Mouse (Mus musculus) forebrain, embryonic 13.5 days (tissue): ENCODE measurements around the gene Plpp3. TPM values are rescaled to one million over a fixed set of nuclear protein-coding genes. Genes with fewer than 3 reads are reported as not detected.
A peak's percentile ranks its signal among the peaks of the same experiment; 100 is the strongest.

Experiments
- ATAC-seq: fragments of 200-750 bp; cut with Nextera tagmentation; 2 replicates; pipeline ENCODE4 v1.8.0; 2017
- H3K27ac ChIP-seq: fragments of 300-500 bp; sonication (generic); 2 replicates; pipeline ENCODE4 v1.5.1; 2015; ENCODE audit warnings: inconsistent platforms, mild to moderate bottlenecking, moderate library complexity
- H3K27me3 ChIP-seq: fragments of 300-500 bp; sonication (generic); 2 replicates; pipeline ENCODE4 v1.6.1; 2015; ENCODE audit warnings: mild to moderate bottlenecking, inconsistent platforms
- H3K36me3 ChIP-seq: fragments of 300-500 bp; sonication (generic); 2 replicates; pipeline ENCODE4 v1.6.1; 2015; ENCODE audit warnings: mild to moderate bottlenecking, inconsistent platforms; ENCODE audit not compliant: poor library complexity, severe bottlenecking
- H3K4me1 ChIP-seq: fragments of 300-500 bp; sonication (generic); 2 replicates; pipeline ENCODE4 v1.6.1; 2015; ENCODE audit warnings: inconsistent platforms
- H3K4me2 ChIP-seq: fragments of 300-500 bp; sonication (generic); 2 replicates; pipeline ENCODE4 v1.6.1; 2015; ENCODE audit warnings: inconsistent platforms, mild to moderate bottlenecking, moderate library complexity
- H3K4me3 ChIP-seq: fragments of 300-500 bp; sonication (generic); 2 replicates; pipeline ENCODE4 v1.5.1; 2015; ENCODE audit warnings: mild to moderate bottlenecking, inconsistent platforms
- H3K9ac ChIP-seq: fragments of 300-500 bp; sonication (generic); 2 replicates; pipeline ENCODE4 v1.6.1; 2015; ENCODE audit warnings: mild to moderate bottlenecking, inconsistent platforms
- H3K9me3 ChIP-seq: fragments of 300-500 bp; sonication (generic); replicated peaks from 2 replicates; pipeline ENCODE4 v1.6.1; 2016; ENCODE audit warnings: inconsistent platforms
- WGBS: fragments of 180-500 bp; shearing (Covaris S2); methylation state at CpG from one replicate; pipeline ENCODE4 v1.1.7; 2015; 5-methylcytosine and 5-hydroxymethylcytosine counted together
- polyA plus RNA-seq: library from polyadenylated mRNA; unstranded; fragments of >200 nt; fragmentation: Nextera tagmentation; extraction: Ambion mirVana; gene quantifications from 2 replicates; pipeline ENCODE4 v1.2.1, GENCODE M21; 2015

Gene Plpp3
- polyA plus RNA-seq, 1 experiment from 2014 or later: 87.9 TPM

DNA sequence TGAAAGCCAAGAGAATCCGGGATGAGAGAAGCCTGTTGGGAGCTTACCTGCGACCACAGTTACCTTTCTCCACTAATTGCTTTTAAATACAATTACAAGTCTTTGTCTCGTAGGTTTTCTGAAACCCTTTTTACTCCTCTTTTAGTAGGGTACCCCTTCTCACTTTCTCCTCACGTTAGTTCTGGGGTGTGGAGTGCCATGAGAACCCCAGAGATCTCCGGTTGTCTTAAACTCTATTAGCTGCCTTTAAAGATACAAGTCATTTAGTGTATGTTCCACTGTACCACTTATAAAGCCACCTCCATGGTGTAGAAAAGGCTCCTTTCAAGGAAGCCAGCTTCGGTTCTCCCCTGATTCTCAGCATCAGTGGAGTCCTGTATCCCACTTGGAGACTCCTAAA is 3.3 kb downstream of the Plpp3 start:
- no peak for ATAC-seq
- peak overlapping the region; percentile 89 for H3K4me3 ChIP-seq
- H3K9me3 ChIP-seq: no peaks in the 10 kb centered on the region
- peaks cover 70% of the 10 kb centered on the region for H3K4me1 ChIP-seq
- peak overlapping the region; percentile 97 for H3K9ac ChIP-seq
- H3K27me3 ChIP-seq: no peaks in the 10 kb centered on the region
- H3K27ac ChIP-seq: no peak overlapping the region
- H3K4me2 ChIP-seq: peak overlapping the region; percentile 80
- H3K36me3 ChIP-seq: peaks cover 10% of the 10 kb centered on the region; the same call in 1 of the 2 replicates
- WGBS: 53% methylated on average over 6 of the region's 6 CpGs

DNA sequence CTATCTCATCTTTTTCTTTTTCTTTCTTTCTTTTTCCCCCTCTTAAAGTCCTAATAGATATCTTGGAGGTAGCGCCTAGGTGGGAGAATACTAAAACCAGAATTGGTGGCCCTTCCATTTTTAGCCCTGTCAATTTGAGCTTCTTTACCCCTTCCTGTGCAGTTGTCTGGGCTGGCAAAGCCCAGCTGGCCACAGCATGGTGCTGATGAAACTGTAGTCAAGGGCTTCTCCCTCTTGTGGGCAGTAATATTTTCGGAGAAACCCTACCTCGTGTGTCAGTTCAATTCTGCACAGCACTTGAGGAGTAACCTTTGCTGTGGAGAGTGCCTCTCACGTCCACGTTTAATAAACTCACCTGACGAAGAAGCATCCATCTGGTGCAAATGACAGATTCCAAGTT is 4.9 kb downstream of the Plpp3 start:
- H3K36me3 ChIP-seq: peaks cover 10% of the 10 kb centered on the region; the same call in 1 of the 2 replicates
- no peak overlapping the region; the same call in 1 of the 2 replicates for H3K4me3 ChIP-seq
- H3K9ac ChIP-seq: no peak overlapping the region
- peaks cover 72% of the 10 kb centered on the region for H3K4me1 ChIP-seq
- H3K9me3 ChIP-seq: no peaks in the 10 kb centered on the region
- no peak for ATAC-seq
- peak overlapping the region; percentile 80 for H3K4me2 ChIP-seq
- H3K27me3 ChIP-seq: no peaks in the 10 kb centered on the region
- peak overlapping the region; percentile 17; the same call in 1 of the 2 replicates for H3K27ac ChIP-seq
- WGBS: 59% methylated on average over 6 of the region's 6 CpGs

DNA sequence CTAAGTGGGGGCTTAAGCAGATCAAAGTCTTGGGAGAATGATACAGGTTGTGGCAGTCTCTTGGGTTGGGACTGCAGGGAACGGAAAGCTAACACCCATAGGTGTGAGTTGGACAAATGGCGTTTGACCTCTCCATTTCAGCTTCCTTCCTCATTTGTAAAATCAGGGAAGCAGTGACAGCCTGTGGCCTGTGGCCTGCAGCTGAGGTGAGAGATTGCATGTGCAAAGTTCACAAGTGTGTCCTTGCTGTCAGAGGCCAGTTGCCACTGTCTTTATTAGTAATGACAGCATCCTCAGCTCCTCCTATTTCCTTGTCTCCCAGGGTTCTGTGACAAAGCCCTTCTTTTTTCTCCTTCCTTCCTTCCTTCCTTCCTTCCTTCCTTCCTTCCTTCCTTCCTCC is 5.5 kb downstream of the Plpp3 start:
- H3K27ac ChIP-seq: no peak overlapping the region
- H3K27me3 ChIP-seq: no peaks in the 10 kb centered on the region
- H3K4me3 ChIP-seq: no peak overlapping the region
- H3K9me3 ChIP-seq: no peaks in the 10 kb centered on the region
- no peak overlapping the region for H3K9ac ChIP-seq
- H3K4me2 ChIP-seq: peak overlapping the region; percentile 80
- WGBS: 72% methylated on average over 2 of the region's 2 CpGs
- peaks cover 78% of the 10 kb centered on the region for H3K4me1 ChIP-seq
- H3K36me3 ChIP-seq: peaks cover 10% of the 10 kb centered on the region; the same call in 1 of the 2 replicates
- no peak for ATAC-seq

- H3K27me3 ChIP-seq: no peaks in the 10 kb centered on the region
- H3K4me1 ChIP-seq: peaks cover 84% of the 10 kb centered on the region
- WGBS: 84% methylated on average over 4 of the region's 4 CpGs
- H3K4me2 ChIP-seq: 0 out of 2 replicates have a peak overlapping the region, but pooled peaks have one; percentile 14
- peak overlapping the region; percentile 25; the same call in 1 of the 2 replicates for H3K27ac ChIP-seq
- H3K9ac ChIP-seq: no peak overlapping the region
- ATAC-seq: no peak
- H3K4me3 ChIP-seq: no peak overlapping the region
- H3K9me3 ChIP-seq: no peaks in the 10 kb centered on the region
- peaks cover 10% of the 10 kb centered on the region; the same call in 1 of the 2 replicates for H3K36me3 ChIP-seq
These were observed 6.8 kb downstream of the Plpp3 start for GRCm38 (mm10) chr4:105163981-105164411.

GRCm38 (mm10) chr4:105164952-105165351 is 7.8 kb downstream of the Plpp3 start:
- Histone ChIP-seq H3K27ac (no peak overlapping the region; the same call in 1 of the 2 replicates), H3K4me1 (peaks cover 84% of the 10 kb centered on the region), H3K4me3 (no peak overlapping the region), H3K27me3 (no peaks in the 10 kb centered on the region), H3K4me2 (peak overlapping the region; percentile 18; the same call in 1 of the 2 replicates), H3K9me3 (no peaks in the 10 kb centered on the region), H3K9ac (no peak overlapping the region), H3K36me3 (peaks cover 10% of the 10 kb centered on the region; the same call in 1 of the 2 replicates)
- ATAC-seq: no peak
- 77% methylated on average over 6 of the region's 6 CpGs for WGBS

GRCm38 (mm10) chr4:105169093-105169571 is 12.0 kb downstream of the Plpp3 start:
- Histone ChIP-seq H3K27me3 (no peaks in the 10 kb centered on the region), H3K9ac (0 out of 2 replicates have a peak overlapping the region, but pooled peaks have one; percentile 45), H3K4me2 (peak overlapping the region; percentile 53), H3K9me3 (no peaks in the 10 kb centered on the region), H3K4me1 (peaks cover 65% of the 10 kb centered on the region), H3K36me3 (peaks cover 11% of the 10 kb centered on the region), H3K27ac (peak overlapping the region; percentile 94), H3K4me3 (0 out of 2 replicates have a peak overlapping the region, but pooled peaks have one; percentile 1)
- ATAC-seq: no peak
- 7% methylated on average over 7 of the region's 7 CpGs for WGBS

- H3K9ac ChIP-seq: peak overlapping the region; percentile 45; the same call in 1 of the 2 replicates
- ATAC-seq: peak; percentile 73
- H3K27ac ChIP-seq: peak overlapping the region; percentile 94
- H3K9me3 ChIP-seq: no peaks in the 10 kb centered on the region
- H3K4me2 ChIP-seq: peak overlapping the region; percentile 53
- peaks cover 66% of the 10 kb centered on the region for H3K4me1 ChIP-seq
- H3K4me3 ChIP-seq: 0 out of 2 replicates have a peak overlapping the region, but pooled peaks have one; percentile 9
- H3K36me3 ChIP-seq: peaks cover 13% of the 10 kb centered on the region
- H3K27me3 ChIP-seq: no peaks in the 10 kb centered on the region
- WGBS: 10% methylated on average over 16 of the region's 16 CpGs
These were observed 13.0 kb downstream of the Plpp3 start for GRCm38 (mm10) chr4:105169826-105170810.

DNA sequence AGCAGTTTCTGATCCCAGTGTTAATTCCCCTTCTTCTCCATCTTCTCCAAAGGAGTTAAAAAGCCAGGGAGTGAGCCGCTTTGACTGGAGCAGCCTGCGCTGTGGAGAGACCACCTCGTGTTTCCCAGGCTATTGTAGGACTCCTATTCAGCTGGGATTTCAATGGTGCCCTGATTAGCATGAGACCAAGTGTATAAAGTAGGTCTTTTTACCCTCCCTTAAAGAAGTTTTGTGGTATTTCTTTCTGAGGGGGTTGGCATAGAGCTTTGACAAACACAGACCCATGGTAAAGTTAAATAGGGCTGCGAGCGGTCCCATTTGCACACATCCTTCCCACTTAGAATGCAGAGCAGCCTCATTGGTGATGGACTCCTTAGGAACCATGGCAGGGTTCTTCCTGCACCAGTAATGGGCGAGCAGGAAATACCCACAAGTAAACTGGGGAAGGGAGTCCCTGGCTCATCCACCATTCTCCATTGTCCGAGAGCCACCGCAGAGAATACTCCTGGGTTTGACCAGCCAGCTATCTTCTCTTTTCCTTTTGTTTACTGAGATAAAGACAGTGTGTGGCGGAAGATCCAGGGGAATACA is 13.8 kb downstream of the Plpp3 start:
- Histone ChIP-seq H3K9me3 (no peaks in the 10 kb centered on the region), H3K27me3 (no peaks in the 10 kb centered on the region), H3K9ac (no peak overlapping the region), H3K4me1 (peaks cover 68% of the 10 kb centered on the region), H3K4me3 (peak overlapping the region; percentile 10), H3K4me2 (peak overlapping the region; percentile 53), H3K27ac (peak overlapping the region; percentile 94), H3K36me3 (peaks cover 13% of the 10 kb centered on the region)
- peak; percentile 88 for ATAC-seq
- 3% methylated on average over 9 of the region's 9 CpGs for WGBS

- peak overlapping the region; percentile 10 for H3K4me3 ChIP-seq
- 29% methylated on average over 3 of the region's 3 CpGs for WGBS
- peak overlapping the region; percentile 53 for H3K4me2 ChIP-seq
- peaks cover 14% of the 10 kb centered on the region for H3K36me3 ChIP-seq
- H3K9me3 ChIP-seq: no peaks in the 10 kb centered on the region
- H3K27ac ChIP-seq: peak overlapping the region; percentile 94
- ATAC-seq: no peak
- H3K27me3 ChIP-seq: no peaks in the 10 kb centered on the region
- peaks cover 74% of the 10 kb centered on the region for H3K4me1 ChIP-seq
- no peak overlapping the region for H3K9ac ChIP-seq
These were observed 14.3 kb downstream of the Plpp3 start for GRCm38 (mm10) chr4:105171432-105171831.

GRCm38 (mm10) chr4:105174778-105175177 is 17.6 kb downstream of the Plpp3 start:
- Histone ChIP-seq H3K36me3 (peaks cover 20% of the 10 kb centered on the region), H3K4me3 (no peak overlapping the region), H3K27ac (peak overlapping the region; percentile 91), H3K9me3 (no peaks in the 10 kb centered on the region), H3K27me3 (no peaks in the 10 kb centered on the region), H3K4me1 (peaks cover 76% of the 10 kb centered on the region), H3K9ac (no peak overlapping the region), H3K4me2 (0 out of 2 replicates have a peak overlapping the region, but pooled peaks have one; percentile 5)
- ATAC-seq: no peak
- 63% methylated on average over 4 of the region's 4 CpGs for WGBS

- Histone ChIP-seq H3K9ac (peak overlapping the region; percentile 45), H3K9me3 (no peaks in the 10 kb centered on the region), H3K4me3 (no peak overlapping the region), H3K4me1 (peaks cover 76% of the 10 kb centered on the region), H3K4me2 (peak overlapping the region; percentile 25), H3K36me3 (peaks cover 20% of the 10 kb centered on the region), H3K27ac (peak overlapping the region; percentile 91), H3K27me3 (no peaks in the 10 kb centered on the region)
- WGBS: 33% methylated on average over 16 of the region's 16 CpGs
- ATAC-seq: peak; percentile 54
These were observed 18.3 kb downstream of the Plpp3 start for GRCm38 (mm10) chr4:105175255-105176035.
